Comparison of ENCODE assay signal across 12 mouse cellular contexts in the genomic region with DNA sequence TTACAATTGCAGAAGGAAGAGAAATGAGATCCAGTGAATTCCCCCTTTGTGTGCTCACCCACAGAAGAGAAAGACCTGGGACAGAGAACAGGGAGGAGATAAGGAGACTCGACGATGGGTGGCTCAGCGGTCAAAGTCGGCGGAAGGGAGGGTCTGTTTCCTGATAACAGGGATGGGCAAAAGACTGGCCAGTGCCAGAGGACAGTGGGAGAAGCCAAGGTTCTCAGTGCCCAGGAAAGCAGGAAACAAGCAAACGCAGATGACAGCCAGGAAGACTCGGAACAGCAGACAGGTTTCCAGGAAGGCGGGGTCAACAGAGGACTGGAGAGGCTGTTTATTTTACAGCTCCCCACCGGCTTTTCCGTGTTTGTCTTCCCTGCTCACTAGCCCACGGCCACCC. TPM values are rescaled to one million over a fixed set of nuclear protein-coding genes. Genes with fewer than 3 reads are reported as not detected.
A peak's percentile ranks its signal among the peaks of the same experiment; 100 is the strongest.
DNase-seq lines count a peak whose midpoint lies in the region; ATAC-seq and TF ChIP-seq lines count a peak whose summit lies in the region.
"Had no signal": no experiment of that assay in that cellular context is flagged by ENCODE, and none has a peak within 500 bp of the region (broad histone marks: within the 10 kb centered on the region; RNA-seq: fewer than 3 reads in every experiment).

No protein-coding gene starts in this region.

- no peak overlapping the region for H3K4me2 ChIP-seq in hindbrain, embryonic 16.5 days (ENCODE audit: low read length)
- no peak overlapping the region for H3K4me2 ChIP-seq in hindbrain, embryonic 12.5 days (replicated peaks)
- H3K4me2 ChIP-seq in liver, postnatal 0 days (ENCODE audit: low read depth, low read length), result peak overlapping the region; percentile 42

- TF ChIP-seq CTCF in liver, postnatal 0 days (IDR thresholded peaks at IDR 0.05; ENCODE audit: low read depth), result no peak

- 61% methylated on average over 11 of the region's 11 CpGs for WGBS in hindbrain, embryonic 16.5 days
- 59% methylated on average over 11 of the region's 11 CpGs for WGBS in hindbrain, embryonic 12.5 days
- WGBS in liver, postnatal 0 days (ENCODE audit: insufficient replicate concordance), result 24% methylated on average over 11 of the region's 11 CpGs

- no peak overlapping the region for H3K27ac ChIP-seq in hindbrain, embryonic 16.5 days (ENCODE audit: low read depth, low read length)
- H3K27ac ChIP-seq in hindbrain, embryonic 12.5 days, result no peak overlapping the region
- peak overlapping the region; percentile 51 for H3K27ac ChIP-seq in liver, postnatal 0 days (ENCODE audit: low read depth)
- H3K27ac ChIP-seq: hindbrain, postnatal 0 days; midbrain, embryonic 10.5 days had no signal

- H3K9me3 ChIP-seq in hindbrain, embryonic 16.5 days (ENCODE audit: control insufficient read depth, low read length), result no peaks in the 10 kb centered on the region
- no peaks in the 10 kb centered on the region for H3K9me3 ChIP-seq in hindbrain, embryonic 12.5 days (replicated peaks)
- H3K9me3 ChIP-seq in liver, postnatal 0 days (ENCODE audit: low read length), result no peaks in the 10 kb centered on the region
- H3K9me3 ChIP-seq: midbrain, embryonic 10.5 days had no signal

- no peaks in the 10 kb centered on the region for H3K27me3 ChIP-seq in hindbrain, embryonic 16.5 days (replicated peaks; ENCODE audit: control insufficient read depth, insufficient read depth, low read length)
- no peaks in the 10 kb centered on the region for H3K27me3 ChIP-seq in hindbrain, embryonic 12.5 days
- no peaks in the 10 kb centered on the region for H3K27me3 ChIP-seq in liver, postnatal 0 days (ENCODE audit: insufficient read depth, low read length)

- ATAC-seq in hindbrain, embryonic 16.5 days, result no peak
- ATAC-seq in hindbrain, embryonic 12.5 days (ENCODE audit: low FRiP score), result no peak
- ATAC-seq in liver, postnatal 0 days, result no peak
- ATAC-seq: hindbrain, postnatal 0 days had no signal

- no peaks in the 10 kb centered on the region for H3K4me1 ChIP-seq in hindbrain, embryonic 16.5 days (ENCODE audit: control insufficient read depth, insufficient read depth, low read depth, low read length)
- H3K4me1 ChIP-seq in hindbrain, embryonic 12.5 days, result 0 out of 2 replicates have a peak, but pooled peaks cover 4% of the 10 kb centered on the region
- H3K4me1 ChIP-seq in liver, postnatal 0 days (ENCODE audit: insufficient read depth), result peaks cover 18% of the 10 kb centered on the region

- H3K36me3 ChIP-seq in hindbrain, embryonic 16.5 days (ENCODE audit: control insufficient read depth, insufficient read depth, low read length), result no peaks in the 10 kb centered on the region
- no peaks in the 10 kb centered on the region for H3K36me3 ChIP-seq in hindbrain, embryonic 12.5 days
- no peaks in the 10 kb centered on the region for H3K36me3 ChIP-seq in liver, postnatal 0 days (replicated peaks; ENCODE audit: insufficient read depth, low read length)
- H3K36me3 ChIP-seq: midbrain, embryonic 10.5 days had no signal

- no peak overlapping the region for H3K4me3 ChIP-seq in hindbrain, embryonic 16.5 days (ENCODE audit: low read length)
- no peak overlapping the region for H3K4me3 ChIP-seq in hindbrain, embryonic 12.5 days
- no peak overlapping the region for H3K4me3 ChIP-seq in liver, postnatal 0 days (ENCODE audit: low read depth, low read length)
- H3K4me3 ChIP-seq: midbrain, embryonic 10.5 days had no signal

- H3K9ac ChIP-seq in hindbrain, embryonic 16.5 days (ENCODE audit: low read depth, low read length), result peak overlapping the region; percentile 22; the same call in 1 of the 2 replicates
- H3K9ac ChIP-seq in hindbrain, embryonic 12.5 days, result no peak overlapping the region
- no peak overlapping the region for H3K9ac ChIP-seq in liver, postnatal 0 days (replicated peaks)

- no peak for TF ChIP-seq EP300 in liver, postnatal 0 days (IDR thresholded peaks at IDR 0.05; ENCODE audit: low read depth)

- peak; percentile 74 for DNase-seq in cerebellum, adult 9-11 months
- DNase-seq in cerebellum, postnatal 36 days, result peak; percentile 47 to 56
- DNase-seq in liver, postnatal 0 days, result no peak
- no peak for DNase-seq in spleen, adult 18-20 months
- DNase-seq in right cerebral cortex, postnatal 10 days (ENCODE audit: low spot score in 2 of 2), result no peak
- no peak for DNase-seq in layer of hippocampus, adult 18-20 months (ENCODE audit: low spot score in 2 of 2)
- DNase-seq: adrenal gland, postnatal 14 days; thymus, adult 2 months had no signal

RNA-seq across cellular contexts. Expression of a gene that starts 20.2 kb away (rescaled TPM):
- polyA plus RNA-seq in hindbrain, embryonic 16.5 days (2015; fragmentation: Nextera tagmentation; extraction: Ambion mirVana), result 2.8 and 3.4 TPM in 2 replicates
- polyA plus RNA-seq in hindbrain, embryonic 12.5 days (2016; fragmentation: Nextera tagmentation; extraction: Ambion mirVana), result 1.5 and 2.0 TPM in 2 replicates
- polyA plus RNA-seq in liver, postnatal 0 days (2015; fragmentation: Nextera tagmentation; extraction: Ambion mirVana), result 6.7 and 8.4 TPM in 2 replicates
- 10 to 100 TPM; 24.9 to 29.8 TPM for total RNA-seq in layer of hippocampus, adult 18-20 months (2021)

Comparison
In these comparisons a context has a peak if more than half of its experiments do, and no peak if none do; other contexts are left out.
1. DNase-seq: peak in cerebellum, adult 9-11 months (single experiment) and cerebellum, postnatal 36 days (2 of 2); none in liver, postnatal 0 days (single experiment), spleen, adult 18-20 months (0 of 2), right cerebral cortex, postnatal 10 days (0 of 2) and layer of hippocampus, adult 18-20 months (0 of 2).